In the genomic region with DNA sequence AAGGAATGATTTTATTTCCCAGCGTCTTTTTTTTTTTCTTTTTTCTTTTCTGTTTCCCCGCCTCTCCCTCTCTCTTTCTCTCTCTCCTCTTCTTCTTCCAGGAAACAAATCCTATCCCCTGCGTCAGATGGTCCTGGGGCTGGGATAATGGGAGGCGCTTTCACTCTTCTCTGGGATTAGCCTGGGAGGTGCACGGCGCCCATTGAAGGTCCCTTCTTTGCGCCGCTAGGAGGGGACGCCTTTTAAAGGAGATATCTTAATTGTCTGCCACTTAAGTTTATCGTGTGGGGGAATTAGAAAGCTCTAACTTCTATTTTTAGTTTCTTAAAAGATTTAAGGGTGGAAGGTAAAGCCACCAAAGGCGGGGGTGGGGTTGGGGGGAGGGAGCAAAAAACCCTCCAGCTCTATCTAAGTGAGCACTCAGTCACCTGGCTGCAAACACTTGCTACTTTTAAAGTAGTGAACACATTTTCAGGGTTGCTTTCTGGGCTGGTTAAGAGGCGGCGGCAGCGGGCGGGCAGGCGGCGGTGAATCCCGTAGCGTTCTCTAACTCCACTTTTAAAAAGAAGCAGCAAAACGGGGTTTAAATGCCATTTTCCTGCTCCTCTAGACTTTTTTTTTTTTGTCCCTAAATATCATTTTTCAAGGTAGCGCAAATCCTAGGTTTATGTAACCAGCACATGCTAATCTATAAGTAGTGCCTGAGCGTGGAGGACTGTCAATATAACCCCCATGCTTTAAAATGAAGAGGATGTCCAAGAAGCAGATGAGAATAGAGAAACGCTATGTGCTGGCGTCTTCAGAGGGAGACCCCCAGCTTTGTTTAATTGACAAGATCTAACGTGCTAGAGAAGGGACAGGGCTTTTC, we compare ENCODE assay signal across 8 mouse cellular contexts. TPM values are rescaled to one million over a fixed set of nuclear protein-coding genes. Genes with fewer than 3 reads are reported as not detected.
DNase-seq lines count a peak whose midpoint lies in the region; ATAC-seq and TF ChIP-seq lines count a peak whose summit lies in the region.

No protein-coding gene starts in this region.

- peaks cover 57% of the 10 kb centered on the region for H3K4me1 ChIP-seq in forebrain, embryonic 16.5 days (replicated peaks; ENCODE audit: control insufficient read depth, insufficient read depth, low read length)
- H3K4me1 ChIP-seq in midbrain, embryonic 11.5 days (ENCODE audit: control insufficient read depth, insufficient read depth, low read length), result peaks cover 34% of the 10 kb centered on the region

- DNase-seq in frontal cortex, postnatal 25 days (ENCODE audit: low spot score in 2 of 2), result no peak
- DNase-seq in brain, embryonic 14.5 days (ENCODE audit: low read depth), result peak; percentile 46
- DNase-seq in midbrain, embryonic 11.5 days (ENCODE audit: low spot score, missing footprints), result peak; percentile 94
- DNase-seq in spleen, postnatal 36 days (ENCODE audit: low spot score in 2 of 2), result no peak
- no peak for DNase-seq in adrenal gland, adult 18-20 months (ENCODE audit: low spot score in 2 of 2)
- DNase-seq in kidney, adult 9 months, result no peak

- peak overlapping the region; percentile 79; the same call in 1 of the 2 replicates for H3K27ac ChIP-seq in forebrain, embryonic 16.5 days (ENCODE audit: low read length)
- H3K27ac ChIP-seq in midbrain, embryonic 11.5 days (ENCODE audit: low read depth, low read length), result peak overlapping the region; percentile 28; the same call in 1 of the 2 replicates

- TF ChIP-seq CTCF in brain, embryonic 14.5 days (IDR thresholded peaks at IDR 0.05; ENCODE audit: borderline replicate concordance, extremely low read depth, insufficient read depth, insufficient read length), result no peak

- WGBS in forebrain, embryonic 16.5 days, result 5% methylated on average over 25 of the region's 25 CpGs
- under 1% methylated on average over 25 of the region's 25 CpGs for WGBS in midbrain, embryonic 11.5 days

- H3K9me3 ChIP-seq in forebrain, embryonic 16.5 days (ENCODE audit: control insufficient read depth, low read length), result no peaks in the 10 kb centered on the region
- no peaks in the 10 kb centered on the region for H3K9me3 ChIP-seq in midbrain, embryonic 11.5 days (ENCODE audit: control insufficient read depth, low read length)

- peak overlapping the region; percentile 31 for H3K4me3 ChIP-seq in forebrain, embryonic 16.5 days (replicated peaks; ENCODE audit: low read length)
- peak overlapping the region; percentile 18; the same call in 1 of the 2 replicates for H3K4me3 ChIP-seq in midbrain, embryonic 11.5 days (ENCODE audit: low read depth, low read length)

- H3K27me3 ChIP-seq in forebrain, embryonic 16.5 days (replicated peaks; ENCODE audit: control insufficient read depth, insufficient read depth, low read length), result peaks cover 25% of the 10 kb centered on the region
- peaks cover 96% of the 10 kb centered on the region for H3K27me3 ChIP-seq in midbrain, embryonic 11.5 days (ENCODE audit: control insufficient read depth, insufficient read depth, low read length)

- no peaks in the 10 kb centered on the region for H3K36me3 ChIP-seq in forebrain, embryonic 16.5 days (ENCODE audit: control insufficient read depth, insufficient read depth)
- peaks cover 2% of the 10 kb centered on the region; the same call in 1 of the 2 replicates for H3K36me3 ChIP-seq in midbrain, embryonic 11.5 days (ENCODE audit: control insufficient read depth, insufficient read depth, low read length)

- peak overlapping the region; percentile 62 for H3K4me2 ChIP-seq in forebrain, embryonic 16.5 days (ENCODE audit: low read length)
- peak overlapping the region; percentile 35 for H3K4me2 ChIP-seq in midbrain, embryonic 11.5 days

- peak overlapping the region; percentile 45 for H3K9ac ChIP-seq in forebrain, embryonic 16.5 days (replicated peaks; ENCODE audit: low read depth, low read length)
- no peak overlapping the region; the same call in 1 of the 2 replicates for H3K9ac ChIP-seq in midbrain, embryonic 11.5 days (ENCODE audit: low read length)

- ATAC-seq in frontal cortex, adult (ENCODE audit: low TSS enrichment), result 0 out of 2 replicates have a peak, but pooled peaks have one; percentile 42
- ATAC-seq in forebrain, embryonic 16.5 days, result no peak
- ATAC-seq in midbrain, embryonic 11.5 days (ENCODE audit: low FRiP score), result peak; percentile 25; the same call in 1 of the 2 replicates

- TF ChIP-seq POLR2A in brain, embryonic 14.5 days (IDR thresholded peaks at IDR 0.05; ENCODE audit: borderline replicate concordance, extremely low read depth, insufficient read depth, insufficient read length, poor library complexity, severe bottlenecking), result no peak

RNA-seq across cellular contexts. Expression of a gene that starts 20.0 kb away (rescaled TPM):
- 63.3 and 76.2 TPM in 2 replicates for polyA plus RNA-seq in brain, embryonic 14.5 days (2012; rRNA removed)
- 39.9 and 42.2 TPM in 2 replicates for polyA plus RNA-seq in forebrain, embryonic 16.5 days (2015; fragmentation: Nextera tagmentation; extraction: Ambion mirVana)
- 45.5 and 45.7 TPM in 2 replicates for polyA plus RNA-seq in midbrain, embryonic 11.5 days (2014; fragmentation: Nextera tagmentation; extraction: Ambion mirVana)
- total RNA-seq in adrenal gland, adult 18-20 months (2021), result not detected

Comparison
In these comparisons a context has a peak if more than half of its experiments do, and no peak if none do; other contexts are left out.
1. DNase-seq: peak in brain, embryonic 14.5 days (single experiment) and midbrain, embryonic 11.5 days (single experiment); none in frontal cortex, postnatal 25 days (0 of 2), spleen, postnatal 36 days (0 of 2), adrenal gland, adult 18-20 months (0 of 2) and kidney, adult 9 months (single experiment).